Mouse (Mus musculus) colon, adult 2 months (tissue): ENCODE measurements around the gene Wfdc12. TPM values are rescaled to one million over a fixed set of nuclear protein-coding genes. Genes with fewer than 3 reads are reported as not detected.

Experiments used
- polyA plus RNA-seq: library from polyadenylated mRNA; depleted of rRNA; stranded (reverse); fragments of >200 nt; gene quantifications from 2 replicates; pipeline ENCODE4 v1.2.3, GENCODE M21; 2012; rRNA removed

Gene Wfdc12
- polyA plus RNA-seq = not detected in 2 replicates

DNA sequence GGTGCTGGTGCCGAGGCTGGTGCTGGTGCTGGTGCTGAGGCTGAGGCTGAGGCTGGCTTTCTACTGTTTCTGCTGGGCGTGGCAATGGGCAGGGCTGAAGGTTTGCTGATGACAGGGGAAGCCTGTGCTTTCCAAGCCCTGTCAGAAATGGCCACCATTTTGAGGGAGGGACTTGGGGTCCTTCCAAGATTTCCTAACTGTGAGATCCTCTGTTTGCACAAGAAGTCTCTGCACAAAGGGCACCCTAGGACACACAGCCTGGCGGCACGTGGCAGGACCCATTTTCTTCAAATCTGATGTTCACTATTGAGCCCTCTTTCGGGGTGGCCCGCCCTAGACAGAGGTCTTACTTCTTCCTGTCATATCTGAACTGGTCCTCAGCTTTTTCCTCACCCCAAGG lies at the start of gene Wfdc12:
Gene Wfdc12 (minus strand): TSS at position 33 of the 400 bp plus-strand sequence.

DNA sequence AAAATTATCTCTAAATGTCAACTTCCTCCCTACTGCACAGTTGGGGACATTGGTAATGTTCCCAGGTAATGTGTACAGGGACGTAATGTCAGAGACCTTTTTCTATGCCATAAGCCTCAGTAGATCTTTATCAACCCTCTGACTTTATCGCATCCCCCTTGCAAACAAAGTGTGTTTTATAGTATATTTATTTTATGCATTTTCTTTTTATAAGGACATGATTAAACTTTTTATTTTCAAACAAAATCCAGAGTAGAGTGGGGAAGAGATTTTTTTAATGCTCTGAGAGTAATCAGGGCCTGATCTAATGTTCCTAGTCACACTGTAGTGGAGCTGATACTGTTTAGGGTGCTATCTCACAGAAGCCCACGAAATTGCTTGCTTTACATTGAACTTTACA lies 48.0 kb upstream of the Wfdc12 start, which contains the start of gene Svs2:
Gene Svs2 (minus strand): TSS at position 101 of the 400 bp plus-strand sequence.

DNA sequence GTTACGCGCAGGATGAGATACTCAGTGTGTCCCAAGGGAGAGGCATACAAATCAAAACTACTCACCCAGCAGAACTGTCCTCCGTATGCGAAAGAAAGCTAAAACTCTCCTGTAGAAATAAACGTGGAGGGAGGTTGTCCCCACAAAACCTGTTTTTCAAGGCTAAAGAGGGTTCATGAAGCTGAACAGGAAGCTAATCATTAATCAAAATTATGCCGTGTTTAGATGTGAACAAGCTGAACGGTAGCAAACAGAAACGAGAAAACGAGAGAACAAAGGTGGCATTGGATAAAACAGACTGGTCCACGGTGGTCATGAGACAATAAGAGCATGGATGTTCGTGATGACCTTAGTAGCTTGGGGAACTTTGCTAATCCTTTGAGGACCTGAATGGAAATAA lies 31.1 kb upstream of the Wfdc12 start, which contains the start of gene Wfdc15b:
Gene Wfdc15b (minus strand): TSS at position 139 of the 400 bp plus-strand sequence.

DNA sequence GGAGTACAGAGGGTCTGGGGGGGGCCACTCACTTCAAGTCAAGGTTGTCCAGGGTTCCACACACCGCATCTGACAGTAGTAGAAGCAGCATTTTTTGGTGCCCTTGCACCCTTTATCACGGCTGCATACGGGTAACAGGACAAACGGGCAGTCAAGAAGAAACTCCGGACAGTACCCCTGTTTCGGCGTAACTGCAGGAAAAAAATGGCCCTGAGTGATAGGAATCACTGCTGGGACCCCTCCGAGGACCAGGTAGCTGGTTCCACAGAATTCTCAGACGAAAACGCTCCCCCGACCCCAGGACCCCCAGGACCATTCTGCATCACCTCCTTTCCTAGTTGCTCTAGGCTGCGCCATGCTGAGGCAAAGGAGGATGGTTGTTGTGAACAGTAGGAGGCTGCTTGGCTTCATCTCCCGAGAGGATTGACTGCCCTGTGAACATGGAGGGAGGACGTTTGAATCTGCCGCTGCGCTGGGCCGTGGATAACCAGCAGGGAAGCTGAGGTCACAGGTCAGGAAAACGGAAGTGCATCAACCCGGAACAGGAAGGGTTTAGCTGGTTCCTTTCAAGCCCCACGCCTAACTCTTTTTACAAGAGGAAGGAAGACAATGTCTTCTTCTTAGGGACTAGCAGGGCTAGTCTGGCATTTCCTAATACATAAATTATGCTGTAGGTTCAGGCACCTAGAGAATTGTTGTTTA lies 9.4 kb upstream of the Wfdc12 start, which contains the start of gene Wfdc15a:
Gene Wfdc15a (minus strand): TSS at position 505 of the 702 bp plus-strand sequence.

DNA sequence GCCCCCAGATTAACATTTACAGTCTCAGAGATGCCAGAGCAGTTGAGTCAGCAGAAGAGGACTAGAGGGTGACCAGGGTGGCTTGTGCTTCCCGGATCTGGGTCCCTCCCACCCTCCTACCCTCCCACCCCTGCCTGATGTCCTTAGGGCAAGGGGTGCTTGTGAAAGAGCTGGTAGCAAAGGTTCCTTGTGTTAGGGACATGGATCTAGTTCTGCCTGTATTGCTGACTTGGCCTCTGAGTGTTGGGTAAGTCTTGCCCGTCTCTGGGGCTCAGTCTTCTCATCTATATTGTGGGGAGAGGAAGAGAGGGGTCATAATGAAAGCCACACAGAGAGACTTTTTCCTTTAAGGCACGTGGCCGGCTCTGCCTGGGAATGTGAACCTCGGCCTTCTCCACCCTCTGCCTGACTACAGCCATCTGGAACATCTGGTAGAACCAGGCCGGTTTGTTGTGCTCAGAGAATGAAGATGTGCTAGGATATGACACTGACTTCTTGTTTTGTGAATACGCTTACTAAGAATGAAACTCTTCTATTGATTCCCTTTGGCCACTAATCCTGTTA lies 7.6 kb downstream of the Wfdc12 start, which contains the start of gene Wfdc5:
Gene Wfdc5 (minus strand): TSS at position 51 of the 564 bp plus-strand sequence.

DNA sequence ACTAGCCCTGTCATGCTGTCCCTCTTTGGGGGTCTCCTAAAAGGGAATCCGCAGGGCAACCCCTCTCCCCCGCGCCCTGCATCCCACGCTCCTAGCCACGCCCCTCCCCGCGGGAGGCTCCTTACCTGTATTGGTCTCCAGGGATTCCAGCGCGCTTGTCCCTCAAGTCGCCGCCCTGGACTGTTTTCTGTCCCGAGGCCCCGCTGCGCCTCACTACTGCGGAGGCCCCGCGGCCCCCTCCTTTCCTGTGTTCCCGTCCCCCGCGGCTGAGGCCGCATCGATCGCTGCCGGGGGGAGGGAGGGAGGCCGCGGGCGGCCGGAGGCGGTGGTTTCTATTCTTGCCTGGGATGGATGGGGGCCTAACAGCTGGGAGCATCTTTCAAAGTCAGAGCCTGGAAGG lies 19.5 kb downstream of the Wfdc12 start, which contains the start of gene Kcns1:
Gene Kcns1 (minus strand): TSS at position 212 of the 400 bp plus-strand sequence.

Other genes with a start within 250 kb of the Wfdc12 start
- gene Ywhab, start 195.6 kb downstream of the Wfdc12 start, polyA plus RNA-seq = 28.4 and 34.4 TPM in 2 replicates
- gene Pabpc1l, start 165.2 kb downstream of the Wfdc12 start, polyA plus RNA-seq = 0.37 and 0.75 TPM in 2 replicates
- gene Stk4, start 120.3 kb downstream of the Wfdc12 start, polyA plus RNA-seq = 10.1 and 11.9 TPM in 2 replicates
- 37.4 and 41.4 TPM in 2 replicates for gene Tomm34, start 119.4 kb downstream of the Wfdc12 start, polyA plus RNA-seq
- 2.1 and 3.0 TPM in 2 replicates for gene Kcns1, start 19.5 kb downstream of the Wfdc12 start, polyA plus RNA-seq
- not detected in 2 replicates for gene Wfdc5, start 7.9 kb downstream of the Wfdc12 start, polyA plus RNA-seq
- gene Wfdc15a, start 9.5 kb upstream of the Wfdc12 start, polyA plus RNA-seq = not detected in 2 replicates
- not detected in 2 replicates for gene Wfdc15b, start 31.1 kb upstream of the Wfdc12 start, polyA plus RNA-seq
- gene Svs2, start 47.9 kb upstream of the Wfdc12 start, polyA plus RNA-seq = not detected in 2 replicates
- not detected in 2 replicates for gene Svs3b, start 66.0 kb upstream of the Wfdc12 start, polyA plus RNA-seq
- not detected in 2 replicates for gene Svs4, start 87.9 kb upstream of the Wfdc12 start, polyA plus RNA-seq
- not detected in 2 replicates for gene Svs3a, start 98.7 kb upstream of the Wfdc12 start, polyA plus RNA-seq
- gene Svs6, start 126.1 kb upstream of the Wfdc12 start, polyA plus RNA-seq = not detected in 2 replicates
- gene Svs5, start 142.1 kb upstream of the Wfdc12 start, polyA plus RNA-seq = not detected in 2 replicates
- 17.9 and 23.1 TPM in 2 replicates for gene Slpi, start 198.5 kb upstream of the Wfdc12 start, polyA plus RNA-seq
- 0.07 and 18.9 TPM in 2 replicates for gene Rbpjl, start 212.5 kb upstream of the Wfdc12 start, polyA plus RNA-seq
- 6.8 and 7.4 TPM in 2 replicates for gene Matn4, start 214.6 kb upstream of the Wfdc12 start, polyA plus RNA-seq